Mouse (Mus musculus): ENCODE results near the gene Mok. TPM values are rescaled to one million over a fixed set of nuclear protein-coding genes. Genes with fewer than 3 reads are reported as not detected.
A peak's percentile ranks its signal among the peaks of the same experiment; 100 is the strongest.

The Mok gene
- polyA plus RNA-seq, 1 experiment from 2014 or later: 4.7 TPM

DNA sequence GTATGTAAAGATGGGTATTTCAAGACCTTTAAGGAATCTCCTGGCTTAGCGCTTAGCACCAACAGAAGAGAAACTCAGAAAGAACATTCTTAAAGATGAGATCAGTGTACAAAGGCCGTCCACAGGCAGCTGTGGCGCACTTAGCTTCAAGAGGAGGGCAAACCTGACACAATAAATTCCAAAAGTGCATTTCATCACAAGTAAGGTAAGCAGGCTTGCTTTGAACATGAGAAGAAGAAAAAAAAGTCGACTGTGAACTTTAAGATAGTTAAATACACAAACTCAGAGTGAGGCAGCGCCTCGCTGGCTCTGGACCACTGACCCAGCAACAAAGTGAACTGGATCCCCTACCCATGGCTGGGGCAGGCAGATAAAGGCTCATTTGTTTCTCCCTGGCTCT lies 4.0 kb downstream of the Mok start:
- WGBS: 53% methylated on average over 6 of the region's 6 CpGs
- Histone ChIP-seq H3K9ac (ENCODE audit: low read length) (peak overlapping the region; percentile 52; the same call in 1 of the 2 replicates), H3K4me1 (ENCODE audit: control insufficient read depth in 2 of 2, insufficient read depth in 2 of 2, low read length in 2 of 2) (peaks cover 8 to 17% of the 10 kb centered on the region in 2 experiments), H3K4me2 (ENCODE audit: low read length) (peak overlapping the region; percentile 19; the same call in 1 of the 2 replicates), H3K4me3 (ENCODE audit: control insufficient read depth in 1 of 2, insufficient read depth in 1 of 2, low read depth in 1 of 2, low read length in 2 of 2) (no peak overlapping the region), H3K9me3 (ENCODE audit: control insufficient read depth, low read length) (no peaks in the 10 kb centered on the region), H3K36me3 (ENCODE audit: control insufficient read depth, insufficient read depth, low read length) (no peaks in the 10 kb centered on the region), H3K27ac (replicated peaks in 1 of 2; ENCODE audit: control insufficient read depth in 1 of 2, insufficient read depth in 1 of 2, low read depth in 2 of 2, low read length in 2 of 2) (peak overlapping the region; percentile 29 to 34; a peak in 3 of 4 replicates), H3K27me3 (ENCODE audit: control insufficient read depth, insufficient read depth, low read length) (no peaks in the 10 kb centered on the region)
- ATAC-seq (ENCODE audit: insufficient number of reproducible peaks, insufficient read depth, low FRiP score, low read depth): no peak

- 94% methylated on average over 3 of the region's 3 CpGs for WGBS
- ATAC-seq (ENCODE audit: insufficient number of reproducible peaks, insufficient read depth, low FRiP score, low read depth): no peak
Observed at GRCm38 (mm10) chr12:110835182-110835581, 5.6 kb downstream of the Mok start.

DNA sequence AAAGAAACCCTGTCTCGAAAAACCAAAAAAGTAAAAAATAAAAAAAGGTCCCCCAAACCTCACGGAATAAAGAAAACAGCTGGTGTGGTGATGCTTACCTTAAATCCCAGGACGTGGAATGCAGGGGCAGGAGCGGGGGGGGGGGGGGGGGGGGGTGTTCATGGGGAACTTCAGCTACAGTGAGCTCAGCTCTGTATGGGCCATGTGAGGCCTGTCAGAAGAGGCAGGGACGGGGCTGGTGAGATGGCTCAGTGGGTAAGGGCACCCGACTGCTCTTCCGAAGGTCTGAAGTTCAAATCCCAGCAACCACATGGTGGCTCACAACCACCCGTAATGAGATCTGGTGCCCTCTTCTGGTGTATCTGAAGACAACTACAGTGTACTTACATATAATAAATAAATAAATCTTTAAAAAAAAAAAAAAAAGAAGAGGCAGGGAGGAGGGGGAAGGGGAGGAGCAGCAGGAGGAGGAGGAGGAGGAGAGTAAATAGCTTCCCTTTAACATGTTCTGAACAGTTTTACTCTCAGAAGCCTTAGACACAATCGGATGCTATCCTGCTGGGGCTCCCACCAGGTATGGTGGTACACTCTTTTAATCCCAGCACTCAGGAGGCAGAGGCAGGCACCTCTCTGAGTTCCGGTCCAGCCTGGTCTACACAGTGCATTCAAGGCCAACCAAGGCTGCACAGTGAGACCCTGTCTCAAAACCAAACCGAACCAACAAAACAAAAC lies 10.3 kb downstream of the Mok start:
- WGBS: 82% methylated on average over 9 of the region's 11 CpGs
- Histone ChIP-seq H3K9ac (ENCODE audit: low read length) (no peak overlapping the region), H3K27me3 (ENCODE audit: control insufficient read depth, insufficient read depth, low read length) (no peaks in the 10 kb centered on the region), H3K9me3 (ENCODE audit: control insufficient read depth, low read length) (no peaks in the 10 kb centered on the region), H3K4me3 (ENCODE audit: control insufficient read depth in 1 of 2, insufficient read depth in 1 of 2, low read depth in 1 of 2, low read length in 2 of 2) (no peak overlapping the region), H3K36me3 (ENCODE audit: control insufficient read depth, insufficient read depth, low read length) (no peaks in the 10 kb centered on the region), H3K4me1 (ENCODE audit: control insufficient read depth in 2 of 2, insufficient read depth in 2 of 2, low read length in 2 of 2) (no peaks in the 10 kb centered on the region), H3K27ac (replicated peaks in 1 of 2; ENCODE audit: control insufficient read depth in 1 of 2, insufficient read depth in 1 of 2, low read depth in 2 of 2, low read length in 2 of 2) (no peak overlapping the region), H3K4me2 (ENCODE audit: low read length) (no peak overlapping the region)
- ATAC-seq (ENCODE audit: insufficient number of reproducible peaks, insufficient read depth, low FRiP score, low read depth): no peak

More at GRCm38 (mm10) chr12:110835182-110835581, 5.6 kb downstream of the Mok start:
- Histone ChIP-seq H3K9me3 (ENCODE audit: control insufficient read depth, low read length) (no peaks in the 10 kb centered on the region), H3K36me3 (ENCODE audit: control insufficient read depth, insufficient read depth, low read length) (no peaks in the 10 kb centered on the region), H3K27me3 (ENCODE audit: control insufficient read depth, insufficient read depth, low read length) (no peaks in the 10 kb centered on the region), H3K4me1 (ENCODE audit: control insufficient read depth in 2 of 2, insufficient read depth in 2 of 2, low read length in 2 of 2) (peaks cover 8 to 17% of the 10 kb centered on the region in 2 experiments), H3K4me2 (ENCODE audit: low read length) (no peak overlapping the region), H3K4me3 (ENCODE audit: control insufficient read depth in 1 of 2, insufficient read depth in 1 of 2, low read depth in 1 of 2, low read length in 2 of 2) (no peak overlapping the region), H3K27ac (replicated peaks in 1 of 2; ENCODE audit: control insufficient read depth in 1 of 2, insufficient read depth in 1 of 2, low read depth in 2 of 2, low read length in 2 of 2) (no peak overlapping the region), H3K9ac (ENCODE audit: low read length) (no peak overlapping the region)

DNA sequence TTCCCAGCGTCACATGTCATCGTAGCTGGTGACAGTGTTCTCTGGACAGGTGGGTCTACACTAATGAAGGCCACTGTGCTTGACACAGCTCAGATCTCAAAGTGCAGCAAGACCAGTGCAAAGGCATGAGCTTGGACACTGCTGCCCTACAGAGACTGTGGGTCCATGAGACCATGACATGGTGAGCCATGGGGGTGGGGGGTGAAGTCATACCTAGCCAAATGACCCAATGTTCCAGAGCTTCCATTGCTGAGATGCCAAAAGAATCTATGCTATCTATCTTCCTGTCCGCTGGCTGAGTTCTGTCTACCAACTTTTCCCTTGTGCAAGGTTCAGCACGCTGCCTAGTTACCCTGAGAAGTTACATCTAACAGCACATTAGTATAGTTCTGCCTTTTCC lies 11.8 kb downstream of the Mok start:
- Histone ChIP-seq H3K9me3 (ENCODE audit: control insufficient read depth, low read length) (no peaks in the 10 kb centered on the region), H3K27me3 (ENCODE audit: control insufficient read depth, insufficient read depth, low read length) (no peaks in the 10 kb centered on the region), H3K4me1 (ENCODE audit: control insufficient read depth in 2 of 2, insufficient read depth in 2 of 2, low read length in 2 of 2) (no peaks in the 10 kb centered on the region), H3K9ac (ENCODE audit: low read length) (no peak overlapping the region), H3K4me3 (ENCODE audit: control insufficient read depth in 1 of 2, insufficient read depth in 1 of 2, low read depth in 1 of 2, low read length in 2 of 2) (no peak overlapping the region), H3K4me2 (ENCODE audit: low read length) (no peak overlapping the region), H3K27ac (replicated peaks in 1 of 2; ENCODE audit: control insufficient read depth in 1 of 2, insufficient read depth in 1 of 2, low read depth in 2 of 2, low read length in 2 of 2) (no peak overlapping the region), H3K36me3 (ENCODE audit: control insufficient read depth, insufficient read depth, low read length) (no peaks in the 10 kb centered on the region)
- no peak for ATAC-seq (ENCODE audit: insufficient number of reproducible peaks, insufficient read depth, low FRiP score, low read depth)
- 87% methylated on average over 4 of the region's 4 CpGs for WGBS

GRCm38 (mm10) chr12:110822366-110822765 lies 18.4 kb downstream of the Mok start:
- WGBS: 74% methylated on average over 7 of the region's 7 CpGs

GRCm38 (mm10) chr12:110821787-110822186 lies 19.0 kb downstream of the Mok start:
- Histone ChIP-seq H3K9me3 (ENCODE audit: control insufficient read depth, low read length) (no peaks in the 10 kb centered on the region), H3K36me3 (ENCODE audit: control insufficient read depth, insufficient read depth, low read length) (no peaks in the 10 kb centered on the region), H3K4me3 (ENCODE audit: control insufficient read depth in 1 of 2, insufficient read depth in 1 of 2, low read depth in 1 of 2, low read length in 2 of 2) (no peak overlapping the region), H3K27ac (replicated peaks in 1 of 2; ENCODE audit: control insufficient read depth in 1 of 2, insufficient read depth in 1 of 2, low read depth in 2 of 2, low read length in 2 of 2) (no peak overlapping the region), H3K4me1 (ENCODE audit: control insufficient read depth in 2 of 2, insufficient read depth in 2 of 2, low read length in 2 of 2) (no peaks in the 10 kb centered on the region), H3K4me2 (ENCODE audit: low read length) (no peak overlapping the region), H3K9ac (ENCODE audit: low read length) (no peak overlapping the region), H3K27me3 (ENCODE audit: control insufficient read depth, insufficient read depth, low read length) (no peaks in the 10 kb centered on the region)
- no peak for ATAC-seq (ENCODE audit: insufficient number of reproducible peaks, insufficient read depth, low FRiP score, low read depth)
- WGBS: 87% methylated on average over 2 of the region's 2 CpGs

More at GRCm38 (mm10) chr12:110822366-110822765, 18.4 kb downstream of the Mok start:
- Histone ChIP-seq H3K9me3 (ENCODE audit: control insufficient read depth, low read length) (no peaks in the 10 kb centered on the region), H3K27ac (replicated peaks in 1 of 2; ENCODE audit: control insufficient read depth in 1 of 2, insufficient read depth in 1 of 2, low read depth in 2 of 2, low read length in 2 of 2) (no peak overlapping the region), H3K4me1 (ENCODE audit: control insufficient read depth in 2 of 2, insufficient read depth in 2 of 2, low read length in 2 of 2) (no peaks in the 10 kb centered on the region), H3K9ac (ENCODE audit: low read length) (no peak overlapping the region), H3K4me2 (ENCODE audit: low read length) (no peak overlapping the region), H3K36me3 (ENCODE audit: control insufficient read depth, insufficient read depth, low read length) (no peaks in the 10 kb centered on the region), H3K27me3 (ENCODE audit: control insufficient read depth, insufficient read depth, low read length) (no peaks in the 10 kb centered on the region), H3K4me3 (ENCODE audit: control insufficient read depth in 1 of 2, insufficient read depth in 1 of 2, low read depth in 1 of 2, low read length in 2 of 2) (no peak overlapping the region)
- ATAC-seq (ENCODE audit: insufficient number of reproducible peaks, insufficient read depth, low FRiP score, low read depth): no peak

DNA sequence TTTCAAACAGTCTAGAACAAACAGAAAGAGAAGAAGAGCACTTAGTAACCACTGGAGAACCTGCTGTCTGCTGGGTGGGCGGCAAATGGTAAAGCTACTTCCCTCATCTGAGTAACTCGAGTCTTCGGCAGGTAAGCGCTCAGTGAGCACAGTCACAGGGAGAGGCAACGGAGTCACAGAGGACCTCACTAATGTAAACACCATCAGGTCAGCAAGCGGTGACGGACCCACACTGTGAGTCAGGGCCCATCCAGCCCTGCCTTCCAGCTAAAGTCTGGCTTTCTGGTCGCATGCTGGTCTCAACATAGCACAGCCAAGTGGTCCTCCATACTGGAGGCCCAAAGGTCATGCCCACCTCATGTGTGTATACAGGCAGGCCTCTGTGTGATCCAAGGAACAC lies 21.4 kb downstream of the Mok start:
- no peaks in the 10 kb centered on the region for H3K9me3 ChIP-seq (ENCODE audit: control insufficient read depth, low read length)
- no peak overlapping the region for H3K4me2 ChIP-seq (ENCODE audit: low read length)
- no peaks in the 10 kb centered on the region for H3K4me1 ChIP-seq (ENCODE audit: control insufficient read depth in 2 of 2, insufficient read depth in 2 of 2, low read length in 2 of 2)
- no peaks in the 10 kb centered on the region for H3K27me3 ChIP-seq (ENCODE audit: control insufficient read depth, insufficient read depth, low read length)
- 68% methylated on average over 8 of the region's 8 CpGs for WGBS
- no peak overlapping the region for H3K4me3 ChIP-seq (ENCODE audit: control insufficient read depth in 1 of 2, insufficient read depth in 1 of 2, low read depth in 1 of 2, low read length in 2 of 2)
- H3K36me3 ChIP-seq (ENCODE audit: control insufficient read depth, insufficient read depth, low read length): no peaks in the 10 kb centered on the region
- no peak for ATAC-seq (ENCODE audit: insufficient number of reproducible peaks, insufficient read depth, low FRiP score, low read depth)
- H3K9ac ChIP-seq (ENCODE audit: low read length): no peak overlapping the region
- no peak overlapping the region for H3K27ac ChIP-seq (replicated peaks in 1 of 2; ENCODE audit: control insufficient read depth in 1 of 2, insufficient read depth in 1 of 2, low read depth in 2 of 2, low read length in 2 of 2)

DNA sequence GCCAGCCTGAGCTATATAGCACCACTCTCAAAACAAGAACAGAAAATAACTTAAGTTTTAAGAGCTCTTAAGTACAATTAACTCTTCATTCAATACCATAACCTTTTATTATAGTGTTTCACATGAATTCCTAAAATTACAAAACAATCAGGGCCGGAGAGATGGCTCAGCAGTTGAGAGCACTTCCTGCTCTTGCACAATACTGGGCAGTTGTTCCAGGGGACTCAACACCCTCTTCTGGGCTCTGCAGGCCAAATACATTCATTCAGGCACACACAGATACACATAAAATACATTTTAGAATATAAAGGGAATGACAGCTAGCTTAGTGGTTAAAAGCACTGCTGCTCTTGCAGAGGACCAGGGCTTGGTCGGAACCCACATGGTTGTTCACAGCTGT lies 23.9 kb downstream of the Mok start:
- Histone ChIP-seq H3K27ac (replicated peaks in 1 of 2; ENCODE audit: control insufficient read depth in 1 of 2, insufficient read depth in 1 of 2, low read depth in 2 of 2, low read length in 2 of 2) (no peak overlapping the region), H3K4me3 (ENCODE audit: control insufficient read depth in 1 of 2, insufficient read depth in 1 of 2, low read depth in 1 of 2, low read length in 2 of 2) (no peak overlapping the region), H3K36me3 (ENCODE audit: control insufficient read depth, insufficient read depth, low read length) (no peaks in the 10 kb centered on the region), H3K4me1 (ENCODE audit: control insufficient read depth in 2 of 2, insufficient read depth in 2 of 2, low read length in 2 of 2) (no peaks in the 10 kb centered on the region), H3K4me2 (ENCODE audit: low read length) (no peak overlapping the region), H3K27me3 (ENCODE audit: control insufficient read depth, insufficient read depth, low read length) (no peaks in the 10 kb centered on the region), H3K9me3 (ENCODE audit: control insufficient read depth, low read length) (no peaks in the 10 kb centered on the region), H3K9ac (ENCODE audit: low read length) (no peak overlapping the region)
- no peak for ATAC-seq (ENCODE audit: insufficient number of reproducible peaks, insufficient read depth, low FRiP score, low read depth)
- 81% methylated on average over 2 of the region's 2 CpGs for WGBS
